Mouse (Mus musculus) kidney, adult 2 months (tissue): ENCODE data around the gene Ppp6r2.

ENCODE experiments used
- CTCF ChIP-seq: fragments of 200-500 bp; conservative IDR thresholded peaks from 2 replicates; pipeline ENCODE4 v1.5.1; 2011; ENCODE audit warnings: low read depth, mild to moderate bottlenecking, control low read depth, low read length, moderate library complexity, mixed read lengths; ENCODE audit not compliant: insufficient read depth, insufficient read length
- POLR2A ChIP-seq: fragments of 200-500 bp; IDR thresholded peaks from one replicate; pipeline ENCODE4 v1.6.1; 2011; ENCODE audit warnings: low read depth, low read length, control low read depth

- TF ChIP-seq POLR2A, result no peak
- no peak for TF ChIP-seq CTCF
Measured at GRCm38 (mm10) chr15:89177121-89177520, 34.2 kb upstream of the Ppp6r2 start.
